Mouse (Mus musculus) lung, adult 2 months (tissue): ENCODE data around the gene Kpna1. TPM values are rescaled to one million over a fixed set of nuclear protein-coding genes. Genes with fewer than 3 reads are reported as not detected.
A peak's percentile ranks its signal among the peaks of the same experiment; 100 is the strongest.

Experiments used
- DNase-seq: peaks from one replicate; pipeline ENCODE4 v3.0.0; 2022
- H3K4me1 ChIP-seq: fragments of 200-500 bp; 2 replicates; pipeline ENCODE4 v1.6.1; 2011; ENCODE audit warnings: low read length; ENCODE audit not compliant: control insufficient read depth, insufficient read depth
- H3K4me3 ChIP-seq: fragments of 200-500 bp; replicated peaks from 2 replicates; pipeline ENCODE3; 2011; ENCODE audit warnings: low read depth, mild to moderate bottlenecking, control low read depth, low read length; ENCODE audit errors: extremely low read depth
- CTCF ChIP-seq: fragments of 200-500 bp; IDR thresholded peaks from 2 replicates; pipeline ENCODE4 v1.5.1; 2011; ENCODE audit warnings: mild to moderate bottlenecking, low read length, control low read depth; ENCODE audit not compliant: insufficient read depth
- POLR2A ChIP-seq: fragments of 200-500 bp; IDR thresholded peaks from 2 replicates; pipeline ENCODE4 v1.6.1; 2011; ENCODE audit warnings: low read depth, mild to moderate bottlenecking, control low read depth, low read length, borderline replicate concordance; ENCODE audit errors: extremely low read depth
- WGBS: fragments of 180-500 bp; shearing (Covaris S2); methylation state at CpG from one replicate; pipeline ENCODE4 v1.1.7; 2018; 5-methylcytosine and 5-hydroxymethylcytosine counted together
- polyA plus RNA-seq: library from polyadenylated mRNA; depleted of rRNA; stranded (reverse); fragments of >200 nt; gene quantifications from 2 replicates; pipeline ENCODE4 v1.2.3, GENCODE M21; 2012; rRNA removed

Kpna1 gene
- polyA plus RNA-seq, 1 experiment = 7.4 TPM

GRCm38 (mm10) chr16:36064904-36065303, 86.4 kb downstream of the Kpna1 start:
- DNase-seq = no peak
- WGBS = 84% methylated on average over 5 of the region's 5 CpGs
- TF ChIP-seq CTCF (no peak), POLR2A (no peak)
- Histone ChIP-seq H3K4me1 (no peaks in the 10 kb centered on the region), H3K4me3 (no peak overlapping the region)

DNA sequence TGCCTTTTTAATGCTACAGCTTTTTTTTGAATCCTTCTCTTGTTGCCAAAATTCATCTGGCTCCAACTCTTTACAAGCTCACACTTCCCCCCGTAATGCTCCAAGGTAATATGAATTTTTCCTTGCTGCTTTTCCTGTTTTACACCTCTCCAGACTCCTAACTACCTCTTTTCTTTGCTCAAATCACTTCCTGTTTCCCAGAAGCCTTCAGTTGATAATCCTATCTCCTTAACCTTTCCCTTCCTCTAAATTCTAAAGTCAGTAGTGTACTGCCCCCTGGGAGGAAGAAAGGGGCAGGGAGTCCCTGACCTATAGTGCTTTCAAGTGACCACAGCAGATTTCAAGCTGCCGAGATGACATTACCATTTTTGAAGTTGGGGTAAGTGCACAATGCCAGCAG, 89.1 kb downstream of the Kpna1 start:
- no peak for DNase-seq
- peaks cover 2% of the 10 kb centered on the region; the same call in 1 of the 2 replicates for H3K4me1 ChIP-seq
- TF ChIP-seq POLR2A = no peak
- TF ChIP-seq CTCF = no peak
- WGBS = 36% methylated on average over 2 of the region's 2 CpGs
- no peak overlapping the region for H3K4me3 ChIP-seq

- no peak for DNase-seq
- 70% methylated on average over 3 of the region's 3 CpGs for WGBS
- Histone ChIP-seq H3K4me3 (no peak overlapping the region), H3K4me1 (peaks cover 2% of the 10 kb centered on the region; the same call in 1 of the 2 replicates)
- TF ChIP-seq POLR2A (no peak), CTCF (no peak)
These were observed 89.8 kb downstream of the Kpna1 start for GRCm38 (mm10) chr16:36068356-36068755.

- no peak for TF ChIP-seq POLR2A
- TF ChIP-seq CTCF = no peak
- H3K4me3 ChIP-seq = no peak overlapping the region
- 32% methylated on average over 9 of the region's 9 CpGs for WGBS
- DNase-seq = no peak
- peaks cover 2% of the 10 kb centered on the region; the same call in 1 of the 2 replicates for H3K4me1 ChIP-seq
These were observed 91.4 kb downstream of the Kpna1 start for GRCm38 (mm10) chr16:36069819-36070575.

GRCm38 (mm10) chr16:36071071-36071449, 92.5 kb downstream of the Kpna1 start:
- no peak for DNase-seq
- under 1% methylated on average over 16 of the region's 16 CpGs for WGBS
- Histone ChIP-seq H3K4me1 (peaks cover 2% of the 10 kb centered on the region; the same call in 1 of the 2 replicates), H3K4me3 (peak overlapping the region; percentile 85)
- TF ChIP-seq POLR2A (no peak), CTCF (no peak)

DNA sequence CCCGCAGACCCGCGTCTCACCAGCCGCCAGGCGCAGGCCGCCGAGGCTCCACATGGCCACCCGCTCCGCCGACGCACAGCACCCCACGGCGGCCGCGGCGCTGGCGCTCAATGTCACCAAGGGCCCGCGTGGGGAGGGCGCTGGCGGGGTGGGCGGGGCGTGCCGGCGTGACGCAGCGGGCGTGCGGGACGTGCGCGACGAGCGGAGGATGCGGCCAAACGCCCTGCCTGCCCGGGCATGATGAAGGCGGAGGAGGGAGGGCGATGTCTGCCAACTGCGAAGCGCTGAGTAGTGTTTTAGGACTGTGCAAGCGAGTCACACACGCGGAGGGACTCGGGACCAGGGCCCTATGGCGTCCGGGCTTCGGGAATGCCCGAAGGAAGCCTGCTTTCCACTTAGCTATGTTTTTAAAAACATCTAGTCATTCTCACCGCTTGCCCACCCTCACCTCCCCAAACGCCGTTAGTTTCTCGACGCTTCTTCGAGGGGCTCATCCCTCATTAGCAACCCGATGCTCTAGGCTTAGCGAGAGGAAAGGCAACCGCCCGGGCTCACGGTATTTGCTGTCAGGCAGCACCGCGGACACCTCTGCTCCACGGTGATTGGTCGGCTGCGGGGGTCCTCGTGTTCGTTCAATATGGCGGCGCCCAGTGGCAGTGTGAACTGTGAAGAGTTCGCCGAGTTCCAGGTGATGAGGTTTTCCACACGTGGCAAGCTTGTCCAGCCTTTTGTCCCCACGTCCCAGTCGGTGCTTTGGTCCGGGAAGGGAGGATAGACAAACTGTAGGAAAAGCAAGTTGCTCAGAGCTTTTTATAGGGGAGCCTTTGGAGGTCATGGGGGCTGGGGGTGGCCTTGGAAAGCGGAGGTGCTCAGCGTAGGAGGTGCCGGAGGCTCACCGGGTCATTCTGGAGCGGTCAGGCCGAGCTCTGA, 93.2 kb downstream of the Kpna1 start, which contains the start of the genes Fam162a and Ccdc58:
Gene Fam162a (minus strand): TSS at position 145 of the 930 bp plus-strand sequence.
Gene Ccdc58 (plus strand): TSS at position 236 of the 930 bp plus-strand sequence.
- peaks cover 2% of the 10 kb centered on the region; the same call in 1 of the 2 replicates for H3K4me1 ChIP-seq
- under 1% methylated on average over 81 of the region's 81 CpGs for WGBS
- TF ChIP-seq CTCF (no peak), POLR2A (peak; percentile 99)
- H3K4me3 ChIP-seq = peak within 1 kb of the TSS; percentile 85
- DNase-seq = peak; percentile 90

DNA sequence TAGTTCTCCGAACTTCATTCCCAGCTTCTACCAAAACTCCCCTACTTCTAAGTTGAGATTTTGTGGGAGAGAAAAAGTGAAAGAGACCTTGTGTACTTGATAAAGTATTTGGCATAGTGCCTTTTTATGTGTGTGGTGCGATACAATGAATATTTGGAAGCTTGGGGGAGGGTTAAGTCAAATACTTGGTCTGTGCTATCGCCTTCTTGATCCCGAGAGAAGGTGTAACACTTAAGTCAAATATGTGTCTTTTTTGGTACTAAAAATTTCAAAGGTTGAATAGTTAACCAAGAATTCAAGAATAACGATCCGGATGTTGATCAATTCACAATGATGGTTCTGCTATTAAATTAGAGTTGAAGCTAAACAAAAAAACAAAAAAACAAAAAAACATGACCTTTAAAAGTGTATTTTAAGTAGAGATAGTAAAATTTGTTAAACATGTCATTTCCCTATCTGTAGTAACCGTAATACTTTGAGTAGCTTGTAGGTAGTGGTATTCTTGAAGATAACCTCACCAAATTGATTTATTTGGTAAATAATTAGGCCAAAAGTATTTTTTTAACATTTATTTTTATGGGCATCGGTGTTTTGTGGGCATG, 94.0 kb downstream of the Kpna1 start:
- H3K4me3 ChIP-seq = peak overlapping the region; percentile 85
- WGBS = 27% methylated on average over 8 of the region's 8 CpGs
- TF ChIP-seq CTCF = no peak
- TF ChIP-seq POLR2A = no peak
- DNase-seq = no peak
- peaks cover 2% of the 10 kb centered on the region; the same call in 1 of the 2 replicates for H3K4me1 ChIP-seq

DNA sequence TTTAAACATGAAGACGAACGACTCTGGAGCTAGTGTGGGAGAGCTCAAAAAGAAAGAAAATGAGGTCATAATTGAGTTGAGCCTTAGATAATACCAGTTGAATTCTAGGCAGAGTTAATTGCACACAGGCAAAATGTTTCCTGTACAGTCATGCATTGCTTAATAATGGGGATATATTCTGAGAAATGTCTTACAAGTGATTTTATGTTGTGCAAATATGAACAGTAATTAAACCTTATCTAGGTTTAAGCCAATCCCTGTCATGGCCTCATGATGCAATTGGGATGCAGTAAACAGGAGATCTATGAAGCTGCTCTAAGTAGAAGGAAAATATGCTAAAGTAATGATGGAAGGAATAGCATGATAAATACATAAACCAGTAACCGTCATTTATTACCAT, 96.2 kb downstream of the Kpna1 start:
- Histone ChIP-seq H3K4me1 (peaks cover 2% of the 10 kb centered on the region; the same call in 1 of the 2 replicates), H3K4me3 (no peak overlapping the region)
- no peak for DNase-seq
- TF ChIP-seq POLR2A (no peak), CTCF (no peak)
- 94% methylated on average over 3 of the region's 3 CpGs for WGBS

DNA sequence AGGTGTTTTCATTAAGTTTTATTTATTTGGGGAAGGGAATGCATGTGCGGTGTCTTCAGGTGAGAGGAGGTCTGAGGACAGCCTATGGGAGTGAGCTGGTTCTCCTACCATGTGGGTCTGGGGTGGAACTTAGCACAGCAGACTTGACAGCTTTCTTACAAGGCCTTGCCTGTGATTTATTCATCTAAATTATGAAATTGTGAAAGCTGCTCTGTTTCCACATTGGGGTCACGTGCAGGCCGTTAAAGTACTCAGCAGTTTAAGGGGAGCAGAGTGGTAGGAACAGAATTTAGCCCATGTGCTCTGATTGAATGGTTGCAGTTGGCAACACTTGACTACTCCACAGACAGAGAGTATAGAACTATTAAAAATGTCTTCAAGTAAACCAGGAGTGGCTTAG, 101.4 kb downstream of the Kpna1 start:
- Histone ChIP-seq H3K4me3 (no peak overlapping the region), H3K4me1 (no peaks in the 10 kb centered on the region)
- 84% methylated on average over 3 of the region's 3 CpGs for WGBS
- DNase-seq = no peak
- TF ChIP-seq POLR2A (no peak), CTCF (no peak)

Other genes with a start within 250 kb of the Kpna1 start
- gene Dirc2, start 209.4 kb upstream of the Kpna1 start, polyA plus RNA-seq = 31.8 and 41.7 TPM in 2 replicates
- gene Hspbap1, start 208.4 kb upstream of the Kpna1 start, polyA plus RNA-seq = 4.2 and 5.8 TPM in 2 replicates
- gene Parp14, start 107.2 kb upstream of the Kpna1 start, polyA plus RNA-seq = 7.5 and 10.0 TPM in 2 replicates
- 5.9 and 8.2 TPM in 2 replicates for gene Parp9, start 40.3 kb upstream of the Kpna1 start, polyA plus RNA-seq
- 5.9 and 7.8 TPM in 2 replicates for gene Dtx3l, start 39.6 kb upstream of the Kpna1 start, polyA plus RNA-seq
- gene Wdr5b, start 62.4 kb downstream of the Kpna1 start, polyA plus RNA-seq = 1.2 and 2.5 TPM in 2 replicates
- 39.7 and 41.3 TPM in 2 replicates for gene Fam162a, start 92.8 kb downstream of the Kpna1 start, polyA plus RNA-seq
- gene Ccdc58, start 92.9 kb downstream of the Kpna1 start, polyA plus RNA-seq = 3.6 and 6.8 TPM in 2 replicates
- gene Csta1, start 152.5 kb downstream of the Kpna1 start, polyA plus RNA-seq = 1.5 TPM in 1 of 2 replicates, not detected in the other
- gene Stfa2l1, start 178.1 kb downstream of the Kpna1 start, polyA plus RNA-seq = 0.45 TPM in 1 of 2 replicates, not detected in the other
- not detected in 2 replicates for gene Gm5483, start 205.5 kb downstream of the Kpna1 start, polyA plus RNA-seq
- not detected in 2 replicates for gene Gm5416, start 231.7 kb downstream of the Kpna1 start, polyA plus RNA-seq
- 0.86 TPM in 1 of 2 replicates, not detected in the other for gene 2010005H15Rik, start 242.7 kb downstream of the Kpna1 start, polyA plus RNA-seq